Mouse (Mus musculus) neural tube, embryonic 15.5 days (tissue): Measurements from ENCODE around the gene Ube2s. TPM values are rescaled to one million over a fixed set of nuclear protein-coding genes. Genes with fewer than 3 reads are reported as not detected.
A peak's percentile ranks its signal among the peaks of the same experiment; 100 is the strongest.
"Not testable (repeated sequence)": the region's sequence is repeated elsewhere in the genome, so short reads cannot be mapped to it uniquely, and the experiment has no call there.

Source experiments
- ATAC-seq: fragments of 200-750 bp; cut with Nextera tagmentation; 2 replicates; pipeline ENCODE4 v1.8.0; 2017; ENCODE audit warnings: mild to moderate bottlenecking, moderate TSS enrichment, moderate library complexity; ENCODE audit not compliant: low FRiP score
- H3K27ac ChIP-seq: fragments of 300-500 bp; sonication (generic); replicated peaks from 2 replicates; pipeline ENCODE4 v1.5.1; 2015; ENCODE audit warnings: mild to moderate bottlenecking, inconsistent platforms
- H3K27me3 ChIP-seq: fragments of 300-500 bp; sonication (generic); replicated peaks from 2 replicates; pipeline ENCODE4 v1.6.1; 2015; ENCODE audit warnings: inconsistent platforms
- H3K36me3 ChIP-seq: fragments of 300-500 bp; sonication (generic); 2 replicates; pipeline ENCODE4 v1.6.1; 2015; ENCODE audit warnings: inconsistent platforms
- H3K4me1 ChIP-seq: fragments of 300-500 bp; sonication (generic); 2 replicates; pipeline ENCODE4 v1.6.1; 2015; ENCODE audit warnings: inconsistent platforms
- H3K4me2 ChIP-seq: fragments of 300-500 bp; sonication (generic); 2 replicates; pipeline ENCODE4 v1.6.1; 2015; ENCODE audit warnings: inconsistent platforms, mild to moderate bottlenecking, moderate library complexity
- H3K4me3 ChIP-seq: fragments of 300-500 bp; sonication (generic); replicated peaks from 2 replicates; pipeline ENCODE4 v1.5.1; 2015; ENCODE audit warnings: mild to moderate bottlenecking, inconsistent platforms
- H3K9ac ChIP-seq: fragments of 300-500 bp; sonication (generic); replicated peaks from 2 replicates; pipeline ENCODE4 v1.6.1; 2015; ENCODE audit warnings: mild to moderate bottlenecking, inconsistent platforms
- H3K9me3 ChIP-seq: fragments of 300-500 bp; sonication (generic); replicated peaks from 2 replicates; pipeline ENCODE4 v1.6.1; 2016; ENCODE audit warnings: inconsistent platforms
- WGBS: fragments of 180-500 bp; shearing (Covaris S2); methylation state at CpG from one replicate; pipeline ENCODE4 v1.1.7; 2015; ENCODE audit warnings: mixed read lengths; 5-methylcytosine and 5-hydroxymethylcytosine counted together
- polyA plus RNA-seq: library from polyadenylated mRNA; unstranded; fragments of >200 nt; fragmentation: Nextera tagmentation; extraction: Ambion mirVana; gene quantifications from 2 replicates; pipeline ENCODE4 v1.2.1, GENCODE M21; 2015

Ube2s gene
- 252 and 275 TPM in 2 replicates for polyA plus RNA-seq

DNA sequence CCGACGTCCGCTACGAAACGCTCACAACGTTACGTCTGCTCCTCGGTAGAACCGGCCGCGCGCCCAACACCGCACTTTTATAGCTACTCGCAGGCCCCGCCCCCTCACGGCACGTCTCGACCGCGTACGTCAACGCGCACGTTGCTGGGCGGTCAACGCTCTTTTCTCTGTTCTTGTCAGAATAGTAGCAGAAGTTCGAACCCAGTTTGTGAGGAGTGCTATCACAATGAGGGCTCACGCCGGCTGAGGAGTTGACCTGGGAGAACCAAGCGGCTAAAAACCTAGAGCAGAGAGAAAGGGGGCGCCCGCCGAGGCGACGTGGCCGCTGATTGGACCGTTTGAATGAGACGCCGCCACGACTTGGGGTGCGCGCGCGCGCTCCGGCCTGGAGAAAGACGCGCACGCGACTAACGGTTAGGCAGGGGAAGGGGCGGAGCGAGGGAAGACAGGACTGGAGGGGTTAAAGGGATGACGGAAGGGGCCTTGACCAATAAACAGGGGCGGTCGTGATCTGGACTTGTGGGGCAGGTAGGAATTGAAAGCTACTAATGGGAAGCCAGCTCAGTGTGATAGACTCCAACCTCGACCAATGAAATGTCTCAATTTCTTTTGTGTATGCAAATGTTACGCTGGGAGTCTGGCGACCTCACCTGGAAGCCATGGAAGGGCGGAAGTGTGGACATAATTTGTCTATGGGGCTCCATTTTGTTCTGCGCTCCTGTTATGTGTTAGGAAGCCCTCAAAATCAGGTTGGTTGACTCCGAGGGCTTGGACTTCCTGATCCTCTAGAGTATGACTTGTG, at the start of gene Ube2s:
Ube2s (minus strand) TSS at position 288 of the 802 bp plus-strand sequence.
- Histone ChIP-seq H3K27ac (peak within 1 kb of the TSS; percentile 99), H3K4me1 (peaks cover 29% of the 10 kb centered on the region), H3K4me3 (peak within 1 kb of the TSS; percentile 71), H3K27me3 (no peaks in the 10 kb centered on the region), H3K4me2 (peak within 1 kb of the TSS; percentile 70), H3K9ac (peak within 1 kb of the TSS; percentile 83), H3K36me3 (peaks cover 21% of the 10 kb centered on the region), H3K9me3 (no peaks in the 10 kb centered on the region)
- WGBS, result under 1% methylated on average over 62 of the region's 62 CpGs
- peak; percentile 99 for ATAC-seq

DNA sequence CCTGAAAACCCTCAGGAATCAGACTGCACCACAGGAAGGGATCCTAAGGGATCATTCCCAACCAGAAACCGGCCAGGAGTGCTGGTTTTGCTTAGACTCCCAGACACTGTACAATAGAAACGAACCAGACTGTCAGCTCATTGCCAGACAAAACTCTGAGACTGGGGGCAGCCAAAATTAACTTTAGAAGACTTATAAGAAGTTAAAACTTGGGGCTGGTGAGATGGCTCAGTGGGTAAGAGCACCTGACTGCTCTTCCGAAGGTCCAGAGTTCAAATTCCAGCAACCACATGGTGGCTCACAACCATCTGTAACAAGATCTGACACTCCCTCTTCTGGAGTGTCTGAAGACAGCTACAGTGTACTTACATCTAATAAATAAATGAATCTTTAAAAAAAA, 48.5 kb upstream of the Ube2s start:
- not testable (repeated sequence) for H3K4me1 ChIP-seq, H3K36me3 ChIP-seq, H3K4me2 ChIP-seq, H3K27me3 ChIP-seq, H3K27ac ChIP-seq, H3K9ac ChIP-seq, H3K4me3 ChIP-seq, H3K9me3 ChIP-seq, ATAC-seq
- WGBS, result 83% methylated on average over 3 of the region's 3 CpGs

DNA sequence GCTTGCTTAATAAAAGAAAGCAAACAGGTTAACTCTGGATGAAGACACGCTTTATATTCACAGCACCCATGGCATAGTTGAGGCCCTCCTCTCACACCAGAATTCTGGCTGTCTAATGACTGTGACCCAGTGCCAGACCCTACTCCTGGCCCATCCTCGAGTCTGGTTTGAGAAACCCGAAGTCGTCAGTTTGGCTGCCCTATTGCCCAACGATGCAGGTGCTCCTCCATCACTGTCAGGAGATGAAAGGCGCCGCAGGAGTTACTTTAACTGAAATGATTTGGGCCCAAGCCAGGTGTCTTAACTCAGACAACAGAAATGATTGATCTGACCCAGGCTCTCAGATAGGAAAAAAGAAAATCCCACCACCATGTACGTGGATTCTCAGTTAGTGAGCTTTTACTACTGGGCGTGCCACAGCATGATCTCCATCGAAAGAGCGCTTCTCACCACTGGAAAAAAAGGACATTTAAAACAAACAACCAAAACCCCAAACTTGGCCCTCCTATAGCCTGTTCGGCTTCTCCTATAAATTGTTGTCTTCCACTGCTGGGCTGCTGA, 47.1 kb upstream of the Ube2s start:
- 71% methylated on average over 12 of the region's 12 CpGs for WGBS
- Histone ChIP-seq H3K4me3 (no peak overlapping the region), H3K27ac (no peak overlapping the region), H3K36me3 (no peaks in the 10 kb centered on the region), H3K4me1 (no peaks in the 10 kb centered on the region), H3K27me3 (no peaks in the 10 kb centered on the region), H3K9ac (no peak overlapping the region), H3K9me3 (no peaks in the 10 kb centered on the region), H3K4me2 (no peak overlapping the region)
- ATAC-seq, result no peak

DNA sequence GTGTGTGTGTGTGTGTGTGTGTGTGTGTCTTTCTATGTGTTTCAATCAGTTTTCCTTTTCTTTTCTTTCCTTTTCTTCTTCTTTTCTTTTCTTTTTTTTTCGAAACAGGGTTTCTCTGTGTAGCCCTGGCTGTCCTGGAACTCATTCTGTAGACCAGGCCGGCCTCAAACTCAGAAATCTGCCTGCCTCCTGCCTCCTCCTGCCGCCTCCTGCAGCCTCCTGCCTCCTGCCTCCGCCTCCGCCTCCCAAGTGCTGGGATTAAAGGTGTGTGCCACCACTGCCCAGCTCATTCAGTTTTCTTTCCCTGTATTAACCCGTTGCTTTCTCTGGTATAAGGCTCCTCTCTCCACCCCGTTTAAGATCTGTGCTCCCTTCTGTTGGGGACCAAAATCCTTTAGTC, 44.9 kb upstream of the Ube2s start:
- Histone ChIP-seq H3K9me3 (no peaks in the 10 kb centered on the region), H3K9ac (no peak overlapping the region), H3K4me2 (no peak overlapping the region), H3K27me3 (no peaks in the 10 kb centered on the region), H3K4me1 (no peaks in the 10 kb centered on the region), H3K27ac (no peak overlapping the region), H3K36me3 (no peaks in the 10 kb centered on the region), H3K4me3 (no peak overlapping the region)
- no peak for ATAC-seq
- 72% methylated on average over 6 of the region's 7 CpGs for WGBS

DNA sequence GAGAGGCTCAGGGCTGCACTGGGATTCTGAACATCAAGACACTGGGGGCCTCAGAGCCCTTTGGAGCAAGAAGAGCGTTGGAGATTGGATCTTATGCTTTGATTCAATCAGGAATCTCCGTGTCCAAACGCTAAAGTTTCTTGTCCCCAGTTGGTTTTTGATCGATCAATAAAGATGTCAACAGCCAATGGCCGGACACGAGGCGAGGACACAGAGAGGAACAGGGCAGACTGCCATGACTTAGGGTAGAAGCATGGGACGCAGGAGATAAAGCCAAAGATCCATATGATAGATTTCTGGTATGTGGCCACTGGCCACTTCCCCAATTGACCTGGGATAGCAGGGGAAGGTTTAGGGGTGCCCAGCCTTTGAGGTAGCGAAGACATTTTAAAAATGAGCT, 44.1 kb upstream of the Ube2s start:
- Histone ChIP-seq H3K27me3 (no peaks in the 10 kb centered on the region), H3K9me3 (no peaks in the 10 kb centered on the region), H3K4me1 (no peaks in the 10 kb centered on the region), H3K9ac (no peak overlapping the region), H3K27ac (no peak overlapping the region), H3K4me3 (no peak overlapping the region), H3K4me2 (no peak overlapping the region), H3K36me3 (no peaks in the 10 kb centered on the region)
- no peak for ATAC-seq
- 88% methylated on average over 9 of the region's 9 CpGs for whole genome bisulfite sequencing

DNA sequence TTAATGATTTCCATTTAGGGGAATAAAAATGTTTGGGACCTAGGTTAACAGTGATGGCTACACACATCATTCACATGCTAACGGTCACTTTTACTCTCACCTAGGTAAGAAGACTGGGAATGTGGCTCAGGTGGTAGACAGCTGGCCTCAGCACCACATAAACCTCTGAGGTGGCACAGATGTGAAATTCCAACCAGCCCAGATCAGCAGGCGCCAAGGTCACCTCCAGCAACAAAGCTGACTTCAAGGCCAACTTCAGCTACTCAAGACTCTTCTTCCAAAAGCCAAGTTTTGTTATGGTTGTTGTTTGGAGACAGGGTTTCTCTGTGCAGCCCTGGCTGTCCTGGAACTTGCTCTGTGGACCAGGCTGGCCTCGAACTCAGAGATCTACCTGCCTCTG, 41.2 kb upstream of the Ube2s start:
- H3K36me3 ChIP-seq, result no peaks in the 10 kb centered on the region
- H3K4me2 ChIP-seq, result no peak overlapping the region
- WGBS, result 82% methylated on average over 3 of the region's 3 CpGs
- no peak overlapping the region for H3K4me3 ChIP-seq
- ATAC-seq, result no peak
- H3K27me3 ChIP-seq, result no peaks in the 10 kb centered on the region
- H3K9me3 ChIP-seq, result no peaks in the 10 kb centered on the region
- H3K27ac ChIP-seq, result no peak overlapping the region
- H3K9ac ChIP-seq, result no peak overlapping the region
- H3K4me1 ChIP-seq, result no peaks in the 10 kb centered on the region

DNA sequence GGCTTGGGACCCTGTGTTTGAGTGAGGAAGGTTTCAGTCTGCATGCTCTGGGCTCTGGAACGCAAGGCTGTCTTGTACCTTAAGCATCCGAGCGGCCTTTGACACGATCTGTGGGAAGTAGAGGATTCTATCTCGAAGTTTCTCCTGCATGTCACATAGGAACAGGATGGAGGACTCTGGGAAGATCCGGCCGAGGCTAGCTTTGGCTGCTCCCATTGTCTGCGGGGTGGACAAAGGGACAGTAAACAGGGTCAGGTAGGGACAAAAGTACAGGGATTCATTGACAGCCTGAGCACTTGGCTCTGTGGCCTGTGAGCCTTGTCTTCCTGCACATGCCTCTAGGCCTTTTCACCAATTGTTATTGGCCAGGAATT, 38.9 kb upstream of the Ube2s start:
- 70% methylated on average over 8 of the region's 8 CpGs for WGBS
- Histone ChIP-seq H3K4me1 (no peaks in the 10 kb centered on the region), H3K36me3 (no peaks in the 10 kb centered on the region), H3K4me3 (no peak overlapping the region), H3K9ac (no peak overlapping the region), H3K27me3 (0 out of 2 replicates have a peak, but pooled peaks cover 4% of the 10 kb centered on the region), H3K4me2 (no peak overlapping the region), H3K27ac (no peak overlapping the region), H3K9me3 (no peaks in the 10 kb centered on the region)
- ATAC-seq, result no peak

DNA sequence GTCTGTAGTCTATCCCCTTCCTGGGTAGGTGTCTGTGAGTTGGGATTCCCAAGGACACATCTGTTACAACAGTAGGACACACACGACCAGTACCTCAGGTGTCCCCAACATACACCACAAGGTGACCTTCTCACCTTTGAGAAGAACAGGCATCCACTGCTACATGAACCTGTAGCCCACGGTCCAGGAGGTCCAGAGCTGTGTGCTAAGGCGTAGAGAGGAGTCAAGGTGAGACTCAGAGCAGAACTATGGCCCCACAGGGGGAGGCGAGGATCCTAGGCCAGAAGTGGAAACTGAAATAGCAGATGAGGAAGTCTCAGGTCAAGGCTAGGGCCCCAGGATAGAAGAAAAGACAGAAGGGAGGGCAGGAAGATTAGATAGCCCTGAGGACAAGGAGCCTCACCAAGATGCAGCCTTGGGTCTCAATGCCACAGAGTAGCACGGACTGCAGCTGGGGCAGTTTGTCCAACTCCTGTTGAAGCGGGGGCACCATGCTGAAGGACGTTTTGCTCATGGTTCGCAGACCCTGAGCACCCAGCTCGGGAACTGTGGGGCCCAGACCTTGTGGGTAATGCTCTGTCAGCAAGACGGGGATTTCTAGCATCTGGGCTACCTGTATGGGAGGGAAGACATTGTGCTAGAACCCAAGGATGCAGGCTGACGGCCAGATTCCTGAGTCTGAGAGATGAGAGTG, 38.4 kb upstream of the Ube2s start:
- Histone ChIP-seq H3K27me3 (0 out of 2 replicates have a peak, but pooled peaks cover 4% of the 10 kb centered on the region), H3K9ac (no peak overlapping the region), H3K4me3 (no peak overlapping the region), H3K27ac (no peak overlapping the region), H3K4me1 (no peaks in the 10 kb centered on the region), H3K9me3 (no peaks in the 10 kb centered on the region), H3K36me3 (no peaks in the 10 kb centered on the region), H3K4me2 (no peak overlapping the region)
- WGBS, result 83% methylated on average over 11 of the region's 11 CpGs
- ATAC-seq, result no peak

DNA sequence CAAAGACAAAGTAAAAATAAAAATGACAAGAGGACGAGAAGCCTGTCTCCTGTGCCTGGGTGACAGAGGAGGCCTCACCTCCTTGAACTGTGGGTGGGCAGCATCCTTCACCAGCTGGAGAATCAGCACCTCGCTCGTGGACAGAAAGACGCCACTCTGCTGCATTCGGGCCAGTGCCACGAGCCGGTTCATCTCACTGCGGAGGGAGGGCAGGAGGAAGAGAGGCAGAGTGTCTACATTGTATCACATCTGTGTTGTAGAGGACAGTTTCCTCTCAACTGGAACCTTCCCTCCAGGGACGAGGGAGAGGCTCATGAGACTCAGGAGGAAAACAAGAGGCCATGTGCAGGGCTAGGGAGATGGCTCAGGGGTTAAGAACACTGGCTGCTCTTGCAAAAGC, 37.0 kb upstream of the Ube2s start:
- 67% methylated on average over 9 of the region's 9 CpGs for WGBS

DNA sequence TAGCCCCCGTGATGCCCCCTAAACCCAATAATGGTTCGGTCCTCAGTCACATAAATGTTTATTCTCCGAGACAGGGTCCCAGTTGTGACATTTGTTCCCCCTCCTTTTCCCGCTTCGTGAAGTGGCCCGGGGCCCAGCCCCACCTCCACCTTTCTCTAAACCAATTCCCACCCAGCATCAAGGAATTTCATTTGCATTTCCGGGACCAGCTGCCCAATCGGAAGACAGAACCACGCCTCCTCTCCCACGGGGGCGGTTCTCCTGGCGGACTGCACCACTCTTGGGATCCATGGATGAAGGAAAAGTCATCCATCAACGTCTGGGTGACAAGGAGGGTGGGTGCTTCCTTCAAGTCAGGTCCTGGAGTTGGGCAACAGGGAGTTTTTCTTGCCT, 32.5 kb upstream of the Ube2s start:
- H3K9ac ChIP-seq, result peak overlapping the region; percentile 73
- peak overlapping the region; percentile 87 for H3K27ac ChIP-seq
- 0% methylated on average over 13 of the region's 13 CpGs for WGBS
- ATAC-seq, result peak; percentile 88
- no peaks in the 10 kb centered on the region for H3K36me3 ChIP-seq
- peak overlapping the region; percentile 80 for H3K4me2 ChIP-seq
- H3K27me3 ChIP-seq, result 0 out of 2 replicates have a peak, but pooled peaks cover 4% of the 10 kb centered on the region
- no peaks in the 10 kb centered on the region for H3K9me3 ChIP-seq
- peak overlapping the region; percentile 49 for H3K4me3 ChIP-seq
- H3K4me1 ChIP-seq, result peaks cover 37% of the 10 kb centered on the region

More for the DNA sequence above, 37.0 kb upstream of the Ube2s start:
- no peak for ATAC-seq
- Histone ChIP-seq H3K4me1 (peaks cover 5% of the 10 kb centered on the region; the same call in 1 of the 2 replicates), H3K4me3 (no peak overlapping the region), H3K27ac (no peak overlapping the region), H3K27me3 (0 out of 2 replicates have a peak, but pooled peaks cover 4% of the 10 kb centered on the region), H3K4me2 (no peak overlapping the region), H3K36me3 (no peaks in the 10 kb centered on the region), H3K9ac (no peak overlapping the region), H3K9me3 (no peaks in the 10 kb centered on the region)

DNA sequence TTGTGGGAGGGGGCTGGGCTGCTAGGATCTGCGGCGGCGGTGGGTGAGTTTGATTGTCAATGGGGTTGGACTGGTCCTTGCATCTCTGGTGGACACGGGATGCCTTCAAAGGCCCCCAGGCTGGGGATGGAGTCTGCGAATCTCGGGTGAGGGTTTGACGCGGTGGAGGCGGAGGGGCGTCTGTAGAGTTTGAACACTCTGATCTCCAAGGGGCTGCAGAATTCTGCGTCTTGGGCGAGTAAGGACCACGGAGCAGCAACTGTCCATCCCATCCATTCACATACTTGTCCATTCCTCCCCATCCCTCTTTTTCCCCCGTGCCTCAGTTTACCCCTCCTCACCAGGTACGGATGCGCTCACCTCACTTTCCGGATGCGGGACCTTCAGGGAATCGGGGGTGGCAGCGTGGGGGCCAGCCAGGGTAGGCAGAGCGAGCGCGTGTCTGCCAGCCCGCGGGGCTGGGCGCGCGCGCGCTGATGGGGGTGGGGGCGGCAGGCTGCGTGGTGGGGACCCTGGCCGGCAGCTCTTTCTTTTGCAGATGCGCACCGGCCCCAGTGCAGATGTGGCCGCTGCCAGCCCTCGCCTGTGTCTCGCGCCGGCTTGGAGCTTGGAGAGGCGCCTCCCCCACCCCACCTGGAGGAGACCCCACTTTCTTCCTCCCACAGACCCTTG, 32.0 kb upstream of the Ube2s start, which contains the start of gene Shisa7:
Shisa7 (minus strand) TSS at position 452 of the 672 bp plus-strand sequence.
- under 1% methylated on average over 39 of the region's 41 CpGs for WGBS
- H3K9ac ChIP-seq, result peak within 1 kb of the TSS; percentile 73
- peak within 1 kb of the TSS; percentile 87 for H3K27ac ChIP-seq
- H3K4me1 ChIP-seq, result peaks cover 37% of the 10 kb centered on the region
- peak within 1 kb of the TSS; percentile 80 for H3K4me2 ChIP-seq
- no peaks in the 10 kb centered on the region for H3K36me3 ChIP-seq
- H3K4me3 ChIP-seq, result peak within 1 kb of the TSS; percentile 49
- ATAC-seq, result peak; percentile 75
- H3K9me3 ChIP-seq, result no peaks in the 10 kb centered on the region
- 0 out of 2 replicates have a peak, but pooled peaks cover 4% of the 10 kb centered on the region for H3K27me3 ChIP-seq
